Mouse (Mus musculus): ENCODE data around the gene Gm17349. TPM values are rescaled to one million over a fixed set of nuclear protein-coding genes. Genes with fewer than 3 reads are reported as not detected.

Gene Gm17349
- total and polyA plus RNA-seq, 3 experiments = 2.1 TPM; not detected in 2

GRCm38 (mm10) chr15:99678063-99678800 is 27.1 kb downstream of the Gm17349 start:
- peaks cover 6 to 8% of the 10 kb centered on the region in 2 experiments; a peak in 3 of 4 replicates for H3K27me3 ChIP-seq (ENCODE audit: control insufficient read depth in 1 of 2, insufficient read depth in 2 of 2, low read length in 2 of 2)
- H3K9ac ChIP-seq (ENCODE audit: control insufficient read depth, low read depth, low read length, poor library complexity, severe bottlenecking) = no peak overlapping the region
- no peaks in the 10 kb centered on the region for H3K36me3 ChIP-seq (ENCODE audit: control insufficient read depth in 1 of 2, insufficient read depth in 2 of 2, low read length in 2 of 2)
- no peaks in the 10 kb centered on the region for H3K79me2 ChIP-seq (ENCODE audit: control insufficient read depth, insufficient read depth, low read length, poor library complexity)
- H3K4me1 ChIP-seq (ENCODE audit: control insufficient read depth in 1 of 2, insufficient read depth in 2 of 2, low read length in 2 of 2) = peaks cover 0 to 6% of the 10 kb centered on the region in 2 experiments; a peak in 1 of 4 replicates
- H3K27ac ChIP-seq (ENCODE audit: control insufficient read depth, low read depth, low read length) = no peak overlapping the region
- DNase-seq (ENCODE audit: low read depth, low spot score) = peak; percentile 83
- H3K4me3 ChIP-seq (ENCODE audit: control insufficient read depth in 1 of 2, insufficient read depth in 1 of 2, low read depth in 2 of 2, low read length in 2 of 2) = no peak overlapping the region
- H3K9me3 ChIP-seq (replicated peaks; ENCODE audit: insufficient read depth, low read length) = no peaks in the 10 kb centered on the region
- TF ChIP-seq SMC3 (IDR thresholded peaks at IDR 0.05; ENCODE audit: low read depth, low read length) = peak; percentile 59
- TF ChIP-seq POLR2A (IDR thresholded peaks at IDR 0.05; ENCODE audit: control insufficient read depth in 1 of 2, insufficient read depth in 1 of 2, low read depth in 1 of 2, low read length in 2 of 2, poor library complexity in 1 of 2) = no peak
- TF ChIP-seq CTCF (IDR thresholded peaks at IDR 0.05 in 2 of 3, conservative IDR thresholded peaks at IDR 0.05 in 1 of 3; ENCODE audit: control insufficient read depth in 1 of 3, insufficient read depth in 1 of 3, low read depth in 2 of 3, low read length in 3 of 3, poor library complexity in 1 of 3, severe bottlenecking in 1 of 3) = peak; percentile 76 to 78 (median 76)
- peak; percentile 32; the same call in 1 of the 2 replicates for TF ChIP-seq MXI1 (IDR thresholded peaks at IDR 0.05; ENCODE audit: low read depth, low read length)
- TF ChIP-seq MYC (IDR thresholded peaks at IDR 0.05; ENCODE audit: low read depth, low read length) = peak; percentile 73; the same call in 1 of the 2 replicates
- TF ChIP-seq ZKSCAN1 (IDR thresholded peaks at IDR 0.05; ENCODE audit: low read depth, low read length) = no peak
- TF ChIP-seq RAD21 (IDR thresholded peaks at IDR 0.05; ENCODE audit: low read depth, low read length) = peak; percentile 26

GRCm38 (mm10) chr15:99677089-99677488 is 28.2 kb downstream of the Gm17349 start:
- Histone ChIP-seq H3K4me1 (ENCODE audit: control insufficient read depth in 1 of 2, insufficient read depth in 2 of 2, low read length in 2 of 2) (peaks cover 0 to 6% of the 10 kb centered on the region in 2 experiments; a peak in 1 of 4 replicates), H3K9ac (ENCODE audit: control insufficient read depth, low read depth, low read length, poor library complexity, severe bottlenecking) (no peak overlapping the region), H3K9me3 (replicated peaks; ENCODE audit: insufficient read depth, low read length) (no peaks in the 10 kb centered on the region), H3K36me3 (ENCODE audit: control insufficient read depth in 1 of 2, insufficient read depth in 2 of 2, low read length in 2 of 2) (no peaks in the 10 kb centered on the region), H3K4me3 (ENCODE audit: control insufficient read depth in 1 of 2, insufficient read depth in 1 of 2, low read depth in 2 of 2, low read length in 2 of 2) (no peak overlapping the region), H3K27ac (ENCODE audit: control insufficient read depth, low read depth, low read length) (no peak overlapping the region), H3K27me3 (ENCODE audit: control insufficient read depth in 1 of 2, insufficient read depth in 2 of 2, low read length in 2 of 2) (peaks cover 6 to 7% of the 10 kb centered on the region in 2 experiments; a peak in 3 of 4 replicates), H3K79me2 (ENCODE audit: control insufficient read depth, insufficient read depth, low read length, poor library complexity) (no peaks in the 10 kb centered on the region)
- TF ChIP-seq NELFE (IDR thresholded peaks at IDR 0.05; ENCODE audit: low read depth, low read length) (no peak), USF2 (IDR thresholded peaks at IDR 0.05; ENCODE audit: borderline replicate concordance in 1 of 2, insufficient read depth in 1 of 2, low read depth in 1 of 2, low read length in 2 of 2) (no peak), CTCF (IDR thresholded peaks at IDR 0.05 in 2 of 3, conservative IDR thresholded peaks at IDR 0.05 in 1 of 3; ENCODE audit: control insufficient read depth in 1 of 3, insufficient read depth in 1 of 3, low read depth in 2 of 3, low read length in 3 of 3, poor library complexity in 1 of 3, severe bottlenecking in 1 of 3) (no peak), GABPA (IDR thresholded peaks at IDR 0.05; ENCODE audit: low read depth, low read length) (no peak), TCF12 (IDR thresholded peaks at IDR 0.05; ENCODE audit: low read depth, low read length) (no peak), NRF1 (IDR thresholded peaks at IDR 0.05; ENCODE audit: insufficient read depth, low read depth, low read length, poor library complexity, severe bottlenecking) (no peak), USF1 (IDR thresholded peaks at IDR 0.05; ENCODE audit: low read depth, low read length) (no peak), MYB (IDR thresholded peaks at IDR 0.05; ENCODE audit: low read depth, low read length) (no peak), BHLHE40 (IDR thresholded peaks at IDR 0.05; ENCODE audit: borderline replicate concordance, low read depth, low read length) (no peak), TAL1 (IDR thresholded peaks at IDR 0.05; ENCODE audit: low read length) (no peak), RAD21 (IDR thresholded peaks at IDR 0.05; ENCODE audit: low read depth, low read length) (no peak)
- no peak for DNase-seq (ENCODE audit: low read depth, low spot score)

Data from MEL (cell line).